Mouse (Mus musculus): ENCODE results near the gene Fdxr.

Fdxr gene

DNA sequence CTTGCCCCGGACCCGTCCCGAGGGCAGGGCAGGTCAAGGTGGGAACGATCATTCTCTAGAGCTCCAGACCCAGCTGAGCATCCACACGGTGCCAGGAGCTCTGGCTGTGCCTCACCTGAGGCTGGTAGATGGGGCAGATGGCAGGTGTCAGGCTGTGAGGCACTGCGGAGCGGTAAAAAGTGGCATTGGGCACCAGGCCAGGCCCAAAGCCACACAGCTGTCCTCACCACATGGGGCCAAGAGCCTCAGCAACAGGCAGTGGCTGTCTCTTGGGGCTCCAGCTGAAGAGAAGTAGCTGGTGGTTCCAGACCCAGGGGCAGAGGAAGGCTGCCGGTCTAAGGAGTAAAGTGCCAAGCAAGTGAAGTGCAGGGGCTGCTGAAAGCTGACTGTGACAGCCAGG, 30.5 kb downstream of the Fdxr start:
- DNase-seq (ENCODE audit: low read depth, low spot score) = no peak
- no peaks in the 10 kb centered on the region for H3K36me3 ChIP-seq (ENCODE audit: control insufficient read depth, insufficient read depth, low read length, poor library complexity, severe bottlenecking)
- H3K27me3 ChIP-seq (ENCODE audit: control insufficient read depth, insufficient read depth, low read length, poor library complexity, severe bottlenecking) = no peaks in the 10 kb centered on the region

- no peak for DNase-seq (ENCODE audit: low read depth, low spot score)
Measured at GRCm38 (mm10) chr11:115244840-115245239, 32.0 kb downstream of the Fdxr start.

GRCm38 (mm10) chr11:115243783-115244182, 33.1 kb downstream of the Fdxr start:
- no peak for DNase-seq (ENCODE audit: low read depth, low spot score)
- Histone ChIP-seq H3K36me3 (ENCODE audit: control insufficient read depth, insufficient read depth, low read length, poor library complexity, severe bottlenecking) (no peaks in the 10 kb centered on the region), H3K27me3 (ENCODE audit: control insufficient read depth, insufficient read depth, low read length, poor library complexity, severe bottlenecking) (no peaks in the 10 kb centered on the region)

More at GRCm38 (mm10) chr11:115244840-115245239, 32.0 kb downstream of the Fdxr start:
- Histone ChIP-seq H3K27me3 (ENCODE audit: control insufficient read depth, insufficient read depth, low read length, poor library complexity, severe bottlenecking) (no peaks in the 10 kb centered on the region), H3K36me3 (ENCODE audit: control insufficient read depth, insufficient read depth, low read length, poor library complexity, severe bottlenecking) (no peaks in the 10 kb centered on the region)

DNA sequence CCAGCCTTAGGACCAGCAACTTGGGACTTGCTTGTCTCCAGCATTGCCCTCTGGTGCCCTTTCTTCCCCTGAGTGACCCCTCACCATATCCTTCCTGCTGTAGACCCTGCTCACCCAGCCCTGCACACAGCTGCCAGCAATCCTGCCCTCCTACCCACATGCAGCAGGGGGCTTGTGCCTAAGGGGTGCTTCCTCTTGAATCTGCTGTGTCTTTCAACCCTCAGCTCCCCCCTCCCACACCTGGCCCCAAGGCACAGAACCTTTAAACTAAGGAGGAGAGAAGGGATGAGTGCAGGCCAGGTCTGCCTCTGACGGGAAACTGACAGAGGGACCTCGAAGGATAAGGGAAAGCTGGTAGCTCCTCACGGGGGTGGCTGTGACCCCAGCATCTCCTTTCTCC, 34.1 kb downstream of the Fdxr start:
- Histone ChIP-seq H3K27me3 (ENCODE audit: control insufficient read depth, insufficient read depth, low read length, poor library complexity, severe bottlenecking) (no peaks in the 10 kb centered on the region), H3K36me3 (ENCODE audit: control insufficient read depth, insufficient read depth, low read length, poor library complexity, severe bottlenecking) (no peaks in the 10 kb centered on the region)
- DNase-seq (ENCODE audit: low read depth, low spot score) = no peak

DNA sequence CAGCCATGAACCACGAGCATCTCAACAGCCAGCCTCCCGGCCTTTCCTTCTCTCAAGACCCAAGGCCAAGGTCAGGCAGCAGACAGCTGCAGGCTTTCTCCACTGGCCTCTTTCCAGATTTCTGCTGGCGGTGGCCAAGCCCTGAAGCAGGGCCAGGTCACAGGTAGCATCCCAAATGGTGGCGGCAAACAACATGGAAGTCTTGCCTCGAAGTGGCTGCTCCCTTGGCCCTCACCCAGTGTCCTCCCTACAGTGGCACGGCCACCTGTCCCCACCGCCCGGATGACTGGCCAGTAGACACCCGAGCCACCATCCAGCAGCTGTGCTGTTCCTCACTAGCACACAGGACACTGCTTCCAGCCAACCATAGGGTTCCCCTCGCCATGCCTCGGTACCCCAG, 35.4 kb downstream of the Fdxr start:
- Histone ChIP-seq H3K36me3 (ENCODE audit: control insufficient read depth, insufficient read depth, low read length, poor library complexity, severe bottlenecking) (no peaks in the 10 kb centered on the region), H3K27me3 (ENCODE audit: control insufficient read depth, insufficient read depth, low read length, poor library complexity, severe bottlenecking) (no peaks in the 10 kb centered on the region)
- DNase-seq (ENCODE audit: low read depth, low spot score) = no peak

GRCm38 (mm10) chr11:115236570-115236969, 40.3 kb downstream of the Fdxr start:
- no peaks in the 10 kb centered on the region for H3K36me3 ChIP-seq (ENCODE audit: control insufficient read depth, insufficient read depth, low read length, poor library complexity, severe bottlenecking)
- H3K27me3 ChIP-seq (ENCODE audit: control insufficient read depth, insufficient read depth, low read length, poor library complexity, severe bottlenecking) = no peaks in the 10 kb centered on the region
- no peak for DNase-seq (ENCODE audit: low read depth, low spot score)

GRCm38 (mm10) chr11:115234320-115235044, 42.4 kb downstream of the Fdxr start:
- Histone ChIP-seq H3K36me3 (ENCODE audit: control insufficient read depth, insufficient read depth, low read length, poor library complexity, severe bottlenecking) (no peaks in the 10 kb centered on the region), H3K27me3 (ENCODE audit: control insufficient read depth, insufficient read depth, low read length, poor library complexity, severe bottlenecking) (no peaks in the 10 kb centered on the region)
- DNase-seq (ENCODE audit: low read depth, low spot score) = no peak

DNA sequence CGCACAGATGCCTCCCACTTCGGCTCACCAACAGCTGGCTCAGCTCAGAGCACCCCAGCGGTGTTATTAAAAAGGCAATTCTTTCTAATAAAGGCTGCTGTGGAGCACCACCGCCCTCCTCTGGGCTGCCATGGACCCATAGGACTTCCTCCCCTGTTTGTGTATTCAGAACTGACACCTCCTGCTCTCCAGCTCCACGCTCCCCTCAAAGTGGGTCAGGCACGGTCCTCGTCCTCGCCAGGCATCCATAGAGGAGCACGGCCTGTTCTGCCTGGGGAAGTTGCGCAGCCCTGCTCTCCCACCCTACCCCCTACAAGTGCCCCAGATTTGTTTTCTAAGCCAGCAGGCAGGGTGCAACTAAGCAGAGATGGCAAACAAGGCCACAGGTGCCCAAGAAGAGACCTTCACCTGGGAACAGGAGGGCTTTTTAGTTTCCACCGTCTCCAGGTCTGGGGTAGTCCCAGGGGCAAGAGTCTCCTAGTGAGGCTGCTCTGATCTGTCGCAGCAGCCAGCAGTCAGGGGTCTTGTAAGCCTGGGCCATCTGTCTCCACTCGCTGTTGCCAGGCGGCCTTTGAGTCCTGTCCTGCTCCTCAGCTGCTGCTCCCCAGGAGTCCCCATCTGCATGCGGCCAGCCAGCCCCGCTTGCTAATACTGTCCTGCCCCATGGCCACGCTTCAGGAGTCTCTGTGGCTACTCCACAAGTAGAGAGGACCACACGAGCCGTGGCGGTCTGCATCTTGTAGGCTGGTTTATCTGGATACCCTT, 43.1 kb downstream of the Fdxr start:
- Histone ChIP-seq H3K27me3 (ENCODE audit: control insufficient read depth, insufficient read depth, low read length, poor library complexity, severe bottlenecking) (no peaks in the 10 kb centered on the region), H3K36me3 (ENCODE audit: control insufficient read depth, insufficient read depth, low read length, poor library complexity, severe bottlenecking) (no peaks in the 10 kb centered on the region)
- DNase-seq (ENCODE audit: low read depth, low spot score) = no peak

- DNase-seq (ENCODE audit: low read depth, low spot score) = no peak
- H3K36me3 ChIP-seq (ENCODE audit: control insufficient read depth, insufficient read depth, low read length, poor library complexity, severe bottlenecking) = no peaks in the 10 kb centered on the region
- no peaks in the 10 kb centered on the region for H3K27me3 ChIP-seq (ENCODE audit: control insufficient read depth, insufficient read depth, low read length, poor library complexity, severe bottlenecking)
Measured at GRCm38 (mm10) chr11:115232889-115233288, 44.0 kb downstream of the Fdxr start.

GRCm38 (mm10) chr11:115231924-115232323, 44.9 kb downstream of the Fdxr start:
- DNase-seq (ENCODE audit: low read depth, low spot score) = no peak
- H3K36me3 ChIP-seq (ENCODE audit: control insufficient read depth, insufficient read depth, low read length, poor library complexity, severe bottlenecking) = no peaks in the 10 kb centered on the region
- no peaks in the 10 kb centered on the region for H3K27me3 ChIP-seq (ENCODE audit: control insufficient read depth, insufficient read depth, low read length, poor library complexity, severe bottlenecking)

DNA sequence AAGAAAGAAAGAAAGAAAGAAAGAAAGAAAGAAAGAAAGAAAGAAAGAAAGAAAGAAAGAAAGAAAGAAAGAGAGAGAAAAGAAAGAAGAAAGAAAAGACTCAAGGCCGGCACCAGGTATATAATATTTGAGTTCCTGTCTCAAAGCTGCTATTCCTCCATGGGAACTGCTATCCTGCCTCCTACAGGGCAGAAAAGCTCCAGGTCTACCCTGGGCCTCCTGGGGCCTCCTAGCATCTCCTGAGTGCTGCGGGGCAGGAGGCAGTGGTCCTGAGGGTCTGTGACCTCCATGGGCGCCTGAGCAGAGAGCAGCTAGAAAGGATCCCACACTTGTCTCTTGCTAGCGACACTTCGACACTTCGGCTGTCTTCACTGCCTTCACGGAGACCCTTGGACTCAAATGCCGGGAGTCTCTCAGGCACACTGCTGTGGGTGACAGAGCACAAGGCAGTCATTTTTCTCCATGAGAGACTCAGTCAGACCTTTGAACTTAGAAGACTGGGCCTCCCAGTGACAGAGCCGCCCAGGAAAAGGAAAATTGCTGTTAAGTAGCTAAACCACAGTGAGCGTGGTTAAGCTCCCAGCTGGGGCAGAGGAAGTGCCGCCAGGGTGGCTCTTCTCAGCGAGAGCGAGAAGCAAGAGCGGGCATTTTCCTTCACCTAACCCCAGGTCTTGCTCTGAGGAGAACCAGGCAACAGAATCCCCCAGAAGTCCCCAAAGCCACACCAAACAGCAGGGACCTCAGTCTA, 45.5 kb downstream of the Fdxr start:
- DNase-seq (ENCODE audit: low read depth, low spot score) = peak; percentile 42
- Histone ChIP-seq H3K36me3 (ENCODE audit: control insufficient read depth, insufficient read depth, low read length, poor library complexity, severe bottlenecking) (no peaks in the 10 kb centered on the region; the same call in 1 of the 2 replicates), H3K27me3 (ENCODE audit: control insufficient read depth, insufficient read depth, low read length, poor library complexity, severe bottlenecking) (no peaks in the 10 kb centered on the region)

DNA sequence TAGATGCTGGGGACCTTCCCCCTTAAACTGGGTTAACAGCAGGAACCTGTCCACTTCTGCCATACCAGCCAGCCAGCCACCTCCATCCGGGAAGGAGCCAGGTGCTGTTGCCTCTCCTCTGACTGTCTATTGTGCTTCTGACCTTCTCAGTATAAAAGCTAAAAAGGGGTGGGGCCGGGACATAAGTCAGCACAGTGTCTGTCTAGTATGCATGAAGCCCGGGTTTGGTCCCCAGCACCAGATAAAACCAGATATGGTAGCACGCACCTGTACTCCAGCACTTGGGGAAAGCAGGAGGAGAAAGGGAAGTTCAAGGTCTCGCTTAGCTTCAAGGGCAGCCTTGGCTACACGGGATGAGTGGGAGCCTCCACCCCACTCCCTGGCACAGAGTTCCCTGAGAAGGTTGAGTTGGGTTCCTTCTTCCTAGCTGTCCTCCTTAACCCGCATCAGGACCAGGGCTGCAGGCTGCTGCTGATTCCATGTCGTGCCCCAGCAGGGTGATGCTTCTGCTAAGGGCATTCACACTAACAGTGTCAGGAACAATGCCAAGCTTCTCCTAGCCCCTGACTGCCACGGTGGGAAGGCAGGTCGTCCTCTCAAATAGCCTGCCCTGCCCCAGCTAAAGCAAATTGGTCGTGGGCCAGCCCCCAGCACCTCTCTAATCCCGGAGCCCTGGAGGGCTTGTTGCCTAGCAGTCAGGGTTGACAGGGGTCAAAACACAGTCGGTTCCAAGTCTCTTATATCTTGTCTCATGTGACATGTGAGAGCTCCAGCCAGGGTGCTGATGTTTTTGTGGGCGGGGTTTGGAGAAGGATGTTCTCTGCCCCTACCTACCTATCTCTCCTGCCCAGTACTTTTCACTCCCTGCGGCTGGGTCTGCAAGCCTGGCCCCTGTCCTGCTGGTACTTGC, 47.6 kb downstream of the Fdxr start:
- no peak for DNase-seq (ENCODE audit: low read depth, low spot score)
- H3K27me3 ChIP-seq (ENCODE audit: control insufficient read depth, insufficient read depth, low read length, poor library complexity, severe bottlenecking) = no peaks in the 10 kb centered on the region
- H3K36me3 ChIP-seq (ENCODE audit: control insufficient read depth, insufficient read depth, low read length, poor library complexity, severe bottlenecking) = no peaks in the 10 kb centered on the region; the same call in 1 of the 2 replicates

DNA sequence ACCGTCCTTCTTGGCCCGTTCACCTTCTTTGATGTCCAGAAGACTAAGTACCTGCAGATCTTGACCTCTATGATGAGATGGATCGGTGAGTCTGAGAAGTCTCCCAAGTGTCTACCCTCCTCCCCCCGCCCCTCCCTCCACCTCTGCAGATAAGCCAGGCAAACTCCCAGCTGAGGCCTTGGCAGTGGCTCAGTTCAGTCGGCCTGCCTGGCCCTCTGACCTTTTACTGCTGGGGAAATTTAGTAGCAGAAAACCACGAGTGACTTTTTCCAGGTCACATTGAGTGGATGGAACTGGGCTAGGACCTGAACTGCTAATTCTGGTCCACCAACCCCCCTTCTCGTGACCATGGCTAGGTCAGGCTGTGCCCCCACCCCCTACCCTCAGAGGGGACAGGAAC, 48.4 kb downstream of the Fdxr start:
- H3K36me3 ChIP-seq (ENCODE audit: control insufficient read depth, insufficient read depth, low read length, poor library complexity, severe bottlenecking) = no peaks in the 10 kb centered on the region; the same call in 1 of the 2 replicates
- no peak for DNase-seq (ENCODE audit: low read depth, low spot score)

GRCm38 (mm10) chr11:115227640-115228039, 49.2 kb downstream of the Fdxr start:
- DNase-seq (ENCODE audit: low read depth, low spot score) = no peak
- no peaks in the 10 kb centered on the region for H3K27me3 ChIP-seq (ENCODE audit: control insufficient read depth, insufficient read depth, low read length, poor library complexity, severe bottlenecking)

More for the DNA sequence above, 48.4 kb downstream of the Fdxr start:
- H3K27me3 ChIP-seq (ENCODE audit: control insufficient read depth, insufficient read depth, low read length, poor library complexity, severe bottlenecking) = no peaks in the 10 kb centered on the region

More at GRCm38 (mm10) chr11:115227640-115228039, 49.2 kb downstream of the Fdxr start:
- no peaks in the 10 kb centered on the region; the same call in 1 of the 2 replicates for H3K36me3 ChIP-seq (ENCODE audit: control insufficient read depth, insufficient read depth, low read length, poor library complexity, severe bottlenecking)

All from splenic B cell, adult 2 months (primary cell).